Mouse (Mus musculus) kidney, adult 2 months (tissue): ENCODE measurements around the gene Mfap2. TPM values are rescaled to one million over a fixed set of nuclear protein-coding genes. Genes with fewer than 3 reads are reported as not detected.

Experiments used
- DNase-seq: peaks from one replicate; pipeline ENCODE4 v3.0.0; 2021
- H3K27ac ChIP-seq: fragments of 200-500 bp; 2 replicates; pipeline ENCODE4 v1.5.1; 2012; ENCODE audit warnings: low read depth, low read length, control low read depth, inconsistent platforms; ENCODE audit not compliant: insufficient read depth
- H3K27me3 ChIP-seq: fragments of 200-500 bp; replicated peaks from 2 replicates; pipeline ENCODE4 v1.6.1; 2012; ENCODE audit warnings: mild to moderate bottlenecking, moderate library complexity, low read length, inconsistent platforms; ENCODE audit not compliant: control insufficient read depth, insufficient read depth
- H3K36me3 ChIP-seq: fragments of 200-500 bp; 2 replicates; pipeline ENCODE4 v1.6.1; 2012; ENCODE audit warnings: mild to moderate bottlenecking, moderate library complexity, low read length, inconsistent platforms; ENCODE audit not compliant: control insufficient read depth, insufficient read depth
- H3K4me1 ChIP-seq: fragments of 200-500 bp; 2 replicates; pipeline ENCODE4 v1.6.1; 2011; ENCODE audit warnings: low read length; ENCODE audit not compliant: control insufficient read depth, insufficient read depth
- H3K4me3 ChIP-seq: fragments of 200-500 bp; 2 replicates; pipeline ENCODE4 v1.5.1; 2011; ENCODE audit warnings: mild to moderate bottlenecking, low read depth, low read length, control low read depth; ENCODE audit not compliant: insufficient read depth
- CTCF ChIP-seq: fragments of 200-500 bp; conservative IDR thresholded peaks from 2 replicates; pipeline ENCODE4 v1.5.1; 2011; ENCODE audit warnings: low read depth, mild to moderate bottlenecking, control low read depth, low read length, moderate library complexity, mixed read lengths; ENCODE audit not compliant: insufficient read depth, insufficient read length
- POLR2A ChIP-seq: fragments of 200-500 bp; IDR thresholded peaks from one replicate; pipeline ENCODE4 v1.6.1; 2011; ENCODE audit warnings: low read depth, low read length, control low read depth
- WGBS: fragments of 180-500 bp; shearing (Covaris S2); methylation state at CpG from one replicate; pipeline ENCODE4 v1.1.7; 2018; 5-methylcytosine and 5-hydroxymethylcytosine counted together
- polyA plus RNA-seq: library from polyadenylated mRNA; depleted of rRNA; stranded (reverse); fragments of >200 nt; gene quantifications from 2 replicates; pipeline ENCODE4 v1.2.3, GENCODE M21; 2012

Mfap2 gene
- polyA plus RNA-seq, 1 experiment, result 14.9 TPM

GRCm38 (mm10) chr4:140988706-140989290 lies 21.4 kb upstream of the Mfap2 start:
- 62% methylated on average over 7 of the region's 7 CpGs for WGBS
- Histone ChIP-seq H3K4me1 (peaks cover 2% of the 10 kb centered on the region; the same call in 1 of the 2 replicates), H3K27me3 (no peaks in the 10 kb centered on the region), H3K4me3 (no peak overlapping the region), H3K36me3 (no peaks in the 10 kb centered on the region), H3K27ac (0 out of 2 replicates have a peak overlapping the region, but pooled peaks have one; percentile 9)
- no peak for DNase-seq
- no peak for TF ChIP-seq CTCF
- TF ChIP-seq POLR2A, result no peak

GRCm38 (mm10) chr4:140989447-140989846 lies 20.8 kb upstream of the Mfap2 start:
- Histone ChIP-seq H3K4me3 (no peak overlapping the region), H3K36me3 (no peaks in the 10 kb centered on the region), H3K27me3 (no peaks in the 10 kb centered on the region), H3K27ac (no peak overlapping the region), H3K4me1 (peaks cover 2% of the 10 kb centered on the region; the same call in 1 of the 2 replicates)
- WGBS, result 90% methylated on average over 14 of the region's 14 CpGs
- no peak for DNase-seq
- TF ChIP-seq POLR2A, result no peak
- TF ChIP-seq CTCF, result no peak

- Histone ChIP-seq H3K4me3 (no peak overlapping the region), H3K27me3 (no peaks in the 10 kb centered on the region), H3K36me3 (no peaks in the 10 kb centered on the region; the same call in 1 of the 2 replicates), H3K27ac (no peak overlapping the region), H3K4me1 (peaks cover 2% of the 10 kb centered on the region; the same call in 1 of the 2 replicates)
- 90% methylated on average over 20 of the region's 20 CpGs for WGBS
- no peak for DNase-seq
- TF ChIP-seq CTCF, result no peak
- TF ChIP-seq POLR2A, result no peak
These were observed 18.0 kb upstream of the Mfap2 start for GRCm38 (mm10) chr4:140992215-140992614.

GRCm38 (mm10) chr4:140993846-140994245 lies 16.4 kb upstream of the Mfap2 start:
- DNase-seq, result no peak
- H3K4me1 ChIP-seq, result no peaks in the 10 kb centered on the region
- TF ChIP-seq POLR2A (no peak), CTCF (no peak)
- no peak overlapping the region for H3K4me3 ChIP-seq
- H3K36me3 ChIP-seq, result no peaks in the 10 kb centered on the region; the same call in 1 of the 2 replicates
- WGBS, result 70% methylated on average over 8 of the region's 8 CpGs
- H3K27ac ChIP-seq, result no peak overlapping the region
- H3K27me3 ChIP-seq, result no peaks in the 10 kb centered on the region

GRCm38 (mm10) chr4:140995811-140996210 lies 14.4 kb upstream of the Mfap2 start:
- no peak for TF ChIP-seq CTCF
- no peak for TF ChIP-seq POLR2A
- Histone ChIP-seq H3K36me3 (no peaks in the 10 kb centered on the region; the same call in 1 of the 2 replicates), H3K27me3 (no peaks in the 10 kb centered on the region), H3K4me3 (no peak overlapping the region), H3K4me1 (no peaks in the 10 kb centered on the region), H3K27ac (no peak overlapping the region)
- DNase-seq, result no peak
- WGBS, result 83% methylated on average over 8 of the region's 8 CpGs

GRCm38 (mm10) chr4:140996812-140997211 lies 13.4 kb upstream of the Mfap2 start:
- no peak for DNase-seq
- H3K36me3 ChIP-seq, result no peaks in the 10 kb centered on the region; the same call in 1 of the 2 replicates
- H3K4me3 ChIP-seq, result no peak overlapping the region
- H3K27me3 ChIP-seq, result no peaks in the 10 kb centered on the region
- TF ChIP-seq POLR2A (no peak), CTCF (no peak)
- no peaks in the 10 kb centered on the region for H3K4me1 ChIP-seq
- H3K27ac ChIP-seq, result no peak overlapping the region
- 97% methylated on average over 9 of the region's 9 CpGs for WGBS

DNA sequence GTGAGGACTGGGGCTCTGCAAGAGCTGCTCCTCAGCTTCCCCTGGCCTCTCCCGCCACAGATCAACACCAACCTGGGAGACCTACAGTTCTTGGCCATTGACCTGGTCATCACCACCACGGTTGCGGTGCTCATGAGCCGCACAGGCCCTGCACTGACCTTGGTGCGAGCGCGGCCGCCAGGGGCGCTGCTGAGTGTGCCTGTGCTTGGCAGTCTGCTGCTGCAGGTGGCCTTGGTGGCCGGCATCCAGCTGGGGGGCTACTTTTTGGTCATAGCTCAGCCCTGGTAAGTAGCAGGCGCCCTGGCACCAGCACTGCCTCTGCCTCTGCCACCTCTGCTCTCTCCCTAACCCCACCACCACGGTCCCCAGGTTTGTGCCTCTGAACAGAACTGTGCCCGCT lies 4.2 kb upstream of the Mfap2 start:
- H3K36me3 ChIP-seq, result no peaks in the 10 kb centered on the region
- no peaks in the 10 kb centered on the region for H3K4me1 ChIP-seq
- TF ChIP-seq CTCF (no peak; the same call in 1 of the 2 replicates), POLR2A (no peak)
- no peaks in the 10 kb centered on the region for H3K27me3 ChIP-seq
- 74% methylated on average over 13 of the region's 13 CpGs for WGBS
- no peak overlapping the region for H3K27ac ChIP-seq
- DNase-seq, result peak; percentile 31
- no peak overlapping the region for H3K4me3 ChIP-seq

- H3K27ac ChIP-seq, result no peak overlapping the region
- WGBS, result 61% methylated on average over 8 of the region's 8 CpGs
- no peak overlapping the region for H3K4me3 ChIP-seq
- H3K36me3 ChIP-seq, result no peaks in the 10 kb centered on the region
- peak; percentile 77 for DNase-seq
- no peak for TF ChIP-seq POLR2A
- TF ChIP-seq CTCF, result no peak
- H3K4me1 ChIP-seq, result no peaks in the 10 kb centered on the region
- no peaks in the 10 kb centered on the region for H3K27me3 ChIP-seq
These were observed 2.2 kb upstream of the Mfap2 start for GRCm38 (mm10) chr4:141008028-141008427.
